Mouse (Mus musculus) MEL (cell line): ENCODE results near the gene Blm. TPM values are rescaled to one million over a fixed set of nuclear protein-coding genes. Genes with fewer than 3 reads are reported as not detected.

ENCODE experiments used
- DNase-seq: peaks from one replicate; pipeline ENCODE4 v3.0.0; 2011; ENCODE audit warnings: low read depth, low spot score
- H3K27ac ChIP-seq: 2 replicates; pipeline ENCODE4 v1.5.1; 2012; ENCODE audit warnings: low read depth, mild to moderate bottlenecking, control low read depth, low read length, moderate library complexity; ENCODE audit not compliant: control insufficient read depth
- H3K27me3 ChIP-seq, 2 experiments: fragments of 150-350 bp in 1 of 2; sonication (generic) in 1 of 2; 2 replicates each; pipeline ENCODE4 v1.6.1; 2012; ENCODE audit warnings: low read length in 2 of 2, mild to moderate bottlenecking in 2 of 2, improper control_type of control experiment in 1 of 2, moderate library complexity in 1 of 2; ENCODE audit not compliant: insufficient read depth in 2 of 2, control insufficient read depth in 1 of 2
- H3K36me3 ChIP-seq, 2 experiments: 2 replicates each; pipeline ENCODE4 v1.6.1; 2012 to 2014; ENCODE audit warnings: low read length in 2 of 2, improper control_type of control experiment in 1 of 2, inconsistent platforms in 1 of 2, mild to moderate bottlenecking in 1 of 2; ENCODE audit not compliant: insufficient read depth in 2 of 2, control insufficient read depth in 1 of 2
- H3K4me1 ChIP-seq, 2 experiments: fragments of 150-350 bp in 1 of 2; sonication (generic) in 1 of 2; 2 replicates each; pipeline ENCODE4 v1.6.1; 2012; ENCODE audit warnings: low read length in 2 of 2, improper control_type of control experiment in 1 of 2, mild to moderate bottlenecking in 1 of 2; ENCODE audit not compliant: insufficient read depth in 2 of 2, control insufficient read depth in 1 of 2
- H3K4me3 ChIP-seq, 2 experiments: fragments of 150-350 bp in 1 of 2; sonication (generic) in 1 of 2; 2 replicates each; pipeline ENCODE4 v1.5.1; 2012; ENCODE audit warnings: low read depth in 2 of 2, low read length in 2 of 2, mild to moderate bottlenecking in 2 of 2, moderate library complexity in 2 of 2, control low read depth in 1 of 2, improper control_type of control experiment in 1 of 2; ENCODE audit not compliant: control insufficient read depth in 1 of 2, insufficient read depth in 1 of 2
- H3K79me2 ChIP-seq: 2 replicates; pipeline ENCODE4 v1.6.1; 2012; ENCODE audit warnings: mild to moderate bottlenecking, low read length, moderate library complexity; ENCODE audit not compliant: control insufficient read depth, poor library complexity, insufficient read depth
- H3K9ac ChIP-seq: 2 replicates; pipeline ENCODE4 v1.6.1; 2012; ENCODE audit warnings: low read depth, mild to moderate bottlenecking, control low read depth, low read length, moderate library complexity; ENCODE audit not compliant: control insufficient read depth, poor library complexity, severe bottlenecking
- H3K9me3 ChIP-seq: fragments of 150-350 bp; sonication (generic); replicated peaks from 2 replicates; pipeline ENCODE4 v1.6.1; 2012; ENCODE audit warnings: mild to moderate bottlenecking, low read length, improper control_type of control experiment, moderate library complexity; ENCODE audit not compliant: insufficient read depth
- CTCF ChIP-seq, 3 experiments: IDR thresholded peaks in 2 of 3; conservative IDR thresholded peaks in 1 of 3; 2 replicates each; pipeline ENCODE4 v1.5.1; 2011 to 2012; ENCODE audit warnings: low read length in 3 of 3, low read depth in 2 of 3, mild to moderate bottlenecking in 2 of 3, improper control_type of control experiment in 1 of 3, inconsistent platforms in 1 of 3, mixed read lengths in 1 of 3, moderate library complexity in 1 of 3; ENCODE audit not compliant: control insufficient read depth in 1 of 3, insufficient read depth in 1 of 3, poor library complexity in 1 of 3, severe bottlenecking in 1 of 3
- EP300 ChIP-seq, 2 experiments: IDR thresholded peaks; 2 replicates each; pipeline ENCODE4 v1.6.1; 2011; ENCODE audit warnings: improper control_type of control experiment in 2 of 2, low read length in 2 of 2, low read depth in 1 of 2, mild to moderate bottlenecking in 1 of 2
- GABPA ChIP-seq: IDR thresholded peaks from 2 replicates; pipeline ENCODE4 v1.6.1; 2012; ENCODE audit warnings: low read depth, mild to moderate bottlenecking, inconsistent platforms, low read length, improper control_type of control experiment, moderate library complexity
- MAFK ChIP-seq: IDR thresholded peaks from 2 replicates; pipeline ENCODE4 v1.6.1; 2011; ENCODE audit warnings: low read depth, mild to moderate bottlenecking, low read length, improper control_type of control experiment, borderline replicate concordance
- MAZ ChIP-seq: IDR thresholded peaks from 2 replicates; pipeline ENCODE4 v1.6.1; 2012; ENCODE audit warnings: low read depth, mild to moderate bottlenecking, inconsistent platforms, low read length, improper control_type of control experiment
- MEF2A ChIP-seq: IDR thresholded peaks from 2 replicates; pipeline ENCODE4 v1.6.1; 2014; ENCODE audit warnings: low read depth, mild to moderate bottlenecking, inconsistent platforms, low read length, improper control_type of control experiment; ENCODE audit not compliant: poor library complexity, insufficient replicate concordance, severe bottlenecking; ENCODE audit errors: extremely low read depth
- MXI1 ChIP-seq: IDR thresholded peaks from 2 replicates; pipeline ENCODE4 v1.6.1; 2011; ENCODE audit warnings: mild to moderate bottlenecking, low read depth, low read length, improper control_type of control experiment
- POLR2AphosphoS2 ChIP-seq: IDR thresholded peaks from 2 replicates; pipeline ENCODE4 v1.6.1; 2011; ENCODE audit warnings: low read length, improper control_type of control experiment
- RCOR1 ChIP-seq: IDR thresholded peaks from 2 replicates; pipeline ENCODE4 v1.6.1; 2012; ENCODE audit warnings: low read depth, mild to moderate bottlenecking, inconsistent platforms, low read length, improper control_type of control experiment
- SMC3 ChIP-seq: IDR thresholded peaks from 2 replicates; pipeline ENCODE4 v1.6.1; 2011; ENCODE audit warnings: low read depth, low read length, improper control_type of control experiment
- TBP ChIP-seq: IDR thresholded peaks from 2 replicates; pipeline ENCODE4 v1.8.0; 2011; ENCODE audit warnings: low read depth, low read length, improper control_type of control experiment
- TCF12 ChIP-seq: IDR thresholded peaks from 2 replicates; pipeline ENCODE4 v1.6.1; 2014; ENCODE audit warnings: low read depth, mild to moderate bottlenecking, inconsistent platforms, low read length, improper control_type of control experiment, moderate library complexity
- ZNF384 ChIP-seq: IDR thresholded peaks from 2 replicates; pipeline ENCODE4 v1.6.1; 2012; ENCODE audit warnings: low read depth, mild to moderate bottlenecking, inconsistent platforms, low read length, improper control_type of control experiment
- polyA plus RNA-seq, 2 experiments: library from polyadenylated mRNA; stranded (reverse) in 1 of 2; unstranded in 1 of 2; fragments of >175 nt in 1 of 2; fragments of >200 nt in 1 of 2; gene quantifications; 2 replicates each; pipeline versions ENCODE4 v1.2.1 to v1.2.4; 2012; ENCODE audit warnings: low replicate concordance in 2 of 2, low read depth in 1 of 2; ENCODE audit not compliant: insufficient read length in 2 of 2, insufficient read depth in 1 of 2, missing spikeins in 1 of 2
- total RNA-seq: library from RNA; depleted of rRNA; stranded (reverse); fragments of 300-350 nt; gene quantifications from 2 replicates; pipeline ENCODE4 v1.2.3, GENCODE M21; 2012

Gene Blm
- total and polyA plus RNA-seq, 3 experiments = 28.5 to 83.8 (median 52.0) TPM

DNA sequence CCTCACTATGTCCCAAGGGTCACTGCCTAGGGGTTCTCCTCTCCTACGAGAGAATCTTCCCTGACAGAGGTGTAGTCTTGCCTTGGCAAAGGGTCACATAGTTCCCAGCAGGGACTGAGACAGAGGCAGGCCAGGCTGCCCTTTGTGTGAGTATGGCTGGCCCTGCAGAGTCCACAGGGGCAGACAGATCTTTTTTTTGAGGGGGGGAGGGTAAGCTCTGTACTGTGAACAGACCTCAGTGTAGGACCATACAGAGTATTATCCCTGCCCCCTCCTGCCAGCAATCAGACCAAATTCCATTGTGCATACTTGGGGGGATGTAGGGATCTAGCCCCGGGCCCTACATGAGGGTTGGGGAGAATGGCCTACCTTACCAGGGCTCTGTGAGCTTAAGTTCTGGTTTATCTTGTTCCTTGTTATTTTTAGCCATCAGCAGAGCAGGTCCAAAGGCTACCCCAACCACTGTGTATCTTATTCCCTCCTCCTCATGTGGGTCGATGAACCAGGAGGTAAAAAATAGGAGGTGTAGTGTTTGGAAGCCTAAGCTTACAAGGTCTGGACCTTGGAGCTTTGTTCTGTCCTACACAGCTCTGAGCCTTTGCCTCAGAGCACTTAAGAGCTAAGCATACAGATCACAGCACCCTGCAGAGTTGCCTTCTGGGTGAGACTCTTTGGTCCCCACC, 83.2 kb downstream of the Blm start:
- H3K9me3 ChIP-seq = no peaks in the 10 kb centered on the region
- H3K27ac ChIP-seq = peak overlapping the region; percentile 97
- TF ChIP-seq POLR2AphosphoS2 = peak; percentile 46; the same call in 1 of the 2 replicates
- TF ChIP-seq TCF12 = no peak
- TF ChIP-seq GABPA = no peak
- no peak for TF ChIP-seq MEF2A
- no peak for TF ChIP-seq CTCF (IDR thresholded peaks at IDR 0.05 in 2 of 3, conservative IDR thresholded peaks at IDR 0.05 in 1 of 3; ENCODE audit: control insufficient read depth in 1 of 3, insufficient read depth in 1 of 3, low read depth in 2 of 3, low read length in 3 of 3, poor library complexity in 1 of 3, severe bottlenecking in 1 of 3)
- TF ChIP-seq RCOR1 = no peak
- DNase-seq = no peak
- H3K4me3 ChIP-seq = no peak overlapping the region
- peaks cover 31 to 60% of the 10 kb centered on the region in 2 experiments for H3K4me1 ChIP-seq
- H3K36me3 ChIP-seq = peaks cover 0 to 57% of the 10 kb centered on the region in 2 experiments; a peak in 3 of 4 replicates
- H3K9ac ChIP-seq = no peak overlapping the region
- no peaks in the 10 kb centered on the region for H3K79me2 ChIP-seq
- no peaks in the 10 kb centered on the region for H3K27me3 ChIP-seq

DNA sequence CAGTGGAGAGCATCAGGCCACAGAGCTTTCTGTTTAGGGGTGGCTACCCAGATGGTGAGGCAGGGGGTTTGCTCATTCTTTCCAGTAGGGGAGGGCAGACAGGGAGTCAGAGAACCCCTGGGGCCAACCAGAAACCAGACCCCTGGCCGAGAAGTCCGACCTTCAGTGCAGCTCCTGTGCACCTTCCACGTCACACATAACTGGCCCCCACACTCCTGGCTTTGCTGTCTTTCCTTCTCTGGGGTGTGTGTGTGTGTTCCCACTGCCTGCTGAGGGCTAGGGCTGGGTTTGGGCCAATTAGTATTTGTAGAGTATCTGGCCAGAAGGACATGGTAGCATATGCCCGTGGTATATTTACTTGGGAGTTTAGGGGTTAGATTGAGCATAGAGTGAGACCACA, 84.6 kb downstream of the Blm start:
- Histone ChIP-seq H3K79me2 (no peaks in the 10 kb centered on the region), H3K4me1 (peaks cover 36 to 61% of the 10 kb centered on the region in 2 experiments), H3K4me3 (peak overlapping the region; percentile 2 to 9; a peak in 2 of 4 replicates), H3K27ac (peak overlapping the region; percentile 97), H3K9me3 (no peaks in the 10 kb centered on the region), H3K36me3 (peaks cover 0 to 58% of the 10 kb centered on the region in 2 experiments; a peak in 3 of 4 replicates), H3K9ac (peak overlapping the region; percentile 63), H3K27me3 (no peaks in the 10 kb centered on the region)
- DNase-seq = no peak
- no peak for TF ChIP-seq ZNF384
- TF ChIP-seq TBP = no peak
- no peak for TF ChIP-seq RCOR1
- TF ChIP-seq MAFK = no peak
- TF ChIP-seq EP300 (IDR thresholded peaks at IDR 0.05; ENCODE audit: low read depth in 1 of 2, low read length in 2 of 2) = 0 out of 4 replicates have a peak, but pooled peaks of 1 of the 2 experiments have one; percentile 9
- 0 out of 2 replicates have a peak, but pooled peaks have one; percentile 14 for TF ChIP-seq TCF12
- 0 out of 2 replicates have a peak, but pooled peaks have one; percentile 30 for TF ChIP-seq MAZ
- no peak for TF ChIP-seq MEF2A
- TF ChIP-seq SMC3 = no peak
- TF ChIP-seq MXI1 = 0 out of 2 replicates have a peak, but pooled peaks have one; percentile 8
